Mouse (Mus musculus): ENCODE measurements around the gene BC029722. TPM values are rescaled to one million over a fixed set of nuclear protein-coding genes. Genes with fewer than 3 reads are reported as not detected.
"Not testable (repeated sequence)": the region's sequence is repeated elsewhere in the genome, so short reads cannot be mapped to it uniquely, and the experiment has no call there.

Gene BC029722
- polyA plus RNA-seq, 1 experiment from 2014 or later: 9.7 TPM

- peak; percentile 87 for DNase-seq (ENCODE audit: low spot score)
- Histone ChIP-seq H3K27ac (ENCODE audit: low read depth, low read length) (no peak overlapping the region), H3K9ac (ENCODE audit: low read depth, low read length) (no peak overlapping the region), H3K4me3 (ENCODE audit: low read depth, low read length) (no peak overlapping the region), H3K4me2 (replicated peaks; ENCODE audit: low read depth, low read length) (no peak overlapping the region), H3K36me3 (ENCODE audit: control insufficient read depth, insufficient read depth, low read length) (no peaks in the 10 kb centered on the region), H3K27me3 (ENCODE audit: control insufficient read depth, insufficient read depth, low read length) (no peaks in the 10 kb centered on the region), H3K9me3 (ENCODE audit: control insufficient read depth, low read length) (no peaks in the 10 kb centered on the region), H3K4me1 (replicated peaks; ENCODE audit: control insufficient read depth, insufficient read depth, low read length) (no peaks in the 10 kb centered on the region)
- ATAC-seq (ENCODE audit: low FRiP score): peak; percentile 60; the same call in 1 of the 2 replicates
- WGBS: 39% methylated on average over 6 of the region's 6 CpGs
Observed at GRCm38 (mm10) chr2:155848291-155848690, 29.1 kb upstream of the BC029722 start.

GRCm38 (mm10) chr2:155846930-155847329, 27.7 kb upstream of the BC029722 start:
- Histone ChIP-seq H3K27me3 (ENCODE audit: control insufficient read depth, insufficient read depth, low read length) (no peaks in the 10 kb centered on the region), H3K4me3 (ENCODE audit: low read depth, low read length) (no peak overlapping the region), H3K36me3 (ENCODE audit: control insufficient read depth, insufficient read depth, low read length) (no peaks in the 10 kb centered on the region), H3K27ac (ENCODE audit: low read depth, low read length) (no peak overlapping the region), H3K9ac (ENCODE audit: low read depth, low read length) (no peak overlapping the region), H3K4me1 (replicated peaks; ENCODE audit: control insufficient read depth, insufficient read depth, low read length) (no peaks in the 10 kb centered on the region), H3K9me3 (ENCODE audit: control insufficient read depth, low read length) (no peaks in the 10 kb centered on the region), H3K4me2 (replicated peaks; ENCODE audit: low read depth, low read length) (no peak overlapping the region)
- ATAC-seq (ENCODE audit: low FRiP score) (no peak), DNase-seq (ENCODE audit: low spot score) (no peak)
- 90% methylated on average over 8 of the region's 8 CpGs for WGBS

GRCm38 (mm10) chr2:155838961-155839360, 19.7 kb upstream of the BC029722 start:
- H3K4me2 ChIP-seq (replicated peaks; ENCODE audit: low read depth, low read length): no peak overlapping the region
- 71% methylated on average over 4 of the region's 4 CpGs for WGBS

GRCm38 (mm10) chr2:155837961-155838360, 18.7 kb upstream of the BC029722 start:
- H3K9me3 ChIP-seq (ENCODE audit: control insufficient read depth, low read length): no peaks in the 10 kb centered on the region
- H3K27me3 ChIP-seq (ENCODE audit: control insufficient read depth, insufficient read depth, low read length): no peaks in the 10 kb centered on the region
- DNase-seq (ENCODE audit: low spot score) (no peak), ATAC-seq (ENCODE audit: low FRiP score) (no peak)
- H3K27ac ChIP-seq (ENCODE audit: low read depth, low read length): no peak overlapping the region
- no peak overlapping the region for H3K9ac ChIP-seq (ENCODE audit: low read depth, low read length)
- no peak overlapping the region for H3K4me3 ChIP-seq (ENCODE audit: low read depth, low read length)
- no peaks in the 10 kb centered on the region for H3K36me3 ChIP-seq (ENCODE audit: control insufficient read depth, insufficient read depth, low read length)
- 81% methylated on average over 3 of the region's 3 CpGs for WGBS
- H3K4me1 ChIP-seq (replicated peaks; ENCODE audit: control insufficient read depth, insufficient read depth, low read length): no peaks in the 10 kb centered on the region
- no peak overlapping the region for H3K4me2 ChIP-seq (replicated peaks; ENCODE audit: low read depth, low read length)

More at GRCm38 (mm10) chr2:155838961-155839360, 19.7 kb upstream of the BC029722 start:
- Histone ChIP-seq H3K27me3 (ENCODE audit: control insufficient read depth, insufficient read depth, low read length) (no peaks in the 10 kb centered on the region), H3K36me3 (ENCODE audit: control insufficient read depth, insufficient read depth, low read length) (no peaks in the 10 kb centered on the region), H3K4me1 (replicated peaks; ENCODE audit: control insufficient read depth, insufficient read depth, low read length) (no peaks in the 10 kb centered on the region), H3K4me3 (ENCODE audit: low read depth, low read length) (no peak overlapping the region), H3K9me3 (ENCODE audit: control insufficient read depth, low read length) (no peaks in the 10 kb centered on the region), H3K9ac (ENCODE audit: low read depth, low read length) (no peak overlapping the region), H3K27ac (ENCODE audit: low read depth, low read length) (no peak overlapping the region)
- DNase-seq (ENCODE audit: low spot score) (no peak), ATAC-seq (ENCODE audit: low FRiP score) (no peak)

- Histone ChIP-seq H3K9me3 (ENCODE audit: control insufficient read depth, low read length) (no peaks in the 10 kb centered on the region), H3K4me2 (replicated peaks; ENCODE audit: low read depth, low read length) (no peak within 1 kb of the TSS), H3K9ac (ENCODE audit: low read depth, low read length) (no peak within 1 kb of the TSS), H3K27me3 (ENCODE audit: control insufficient read depth, insufficient read depth, low read length) (no peaks in the 10 kb centered on the region), H3K36me3 (ENCODE audit: control insufficient read depth, insufficient read depth, low read length) (no peaks in the 10 kb centered on the region), H3K4me1 (replicated peaks; ENCODE audit: control insufficient read depth, insufficient read depth, low read length) (no peaks in the 10 kb centered on the region), H3K4me3 (ENCODE audit: low read depth, low read length) (no peak within 1 kb of the TSS), H3K27ac (ENCODE audit: low read depth, low read length) (no peak within 1 kb of the TSS)
- WGBS: 60% methylated on average over 9 of the region's 9 CpGs
- ATAC-seq (ENCODE audit: low FRiP score): no peak
- DNase-seq (ENCODE audit: low spot score): no peak
Observed at GRCm38 (mm10) chr2:155834732-155835131, 15.5 kb upstream of the BC029722 start, which contains the start of gene Fam83c. Gene Fam83c (minus strand): TSS chr2:155834854.

- H3K4me1 ChIP-seq (replicated peaks; ENCODE audit: control insufficient read depth, insufficient read depth, low read length); ATAC-seq (ENCODE audit: low FRiP score); H3K9me3 ChIP-seq (ENCODE audit: control insufficient read depth, low read length); H3K36me3 ChIP-seq (ENCODE audit: control insufficient read depth, insufficient read depth, low read length); DNase-seq (ENCODE audit: low spot score); H3K27ac ChIP-seq (ENCODE audit: low read depth, low read length); H3K4me2 ChIP-seq (replicated peaks; ENCODE audit: low read depth, low read length); H3K4me3 ChIP-seq (ENCODE audit: low read depth, low read length); H3K9ac ChIP-seq (ENCODE audit: low read depth, low read length); H3K27me3 ChIP-seq (ENCODE audit: control insufficient read depth, insufficient read depth, low read length): not testable (repeated sequence)
- WGBS: 76% methylated on average over 1 of the region's 1 CpGs
Observed at GRCm38 (mm10) chr2:155832087-155832486, 12.9 kb upstream of the BC029722 start.

GRCm38 (mm10) chr2:155831302-155831701, 12.1 kb upstream of the BC029722 start:
- peak; percentile 20 for DNase-seq (ENCODE audit: low spot score)
- no peak overlapping the region for H3K4me2 ChIP-seq (replicated peaks; ENCODE audit: low read depth, low read length)
- 65% methylated on average over 9 of the region's 9 CpGs for WGBS

GRCm38 (mm10) chr2:155830841-155831240, 11.6 kb upstream of the BC029722 start:
- DNase-seq (ENCODE audit: low spot score) (no peak), ATAC-seq (ENCODE audit: low FRiP score) (no peak)
- 93% methylated on average over 8 of the region's 8 CpGs for WGBS

More at GRCm38 (mm10) chr2:155831302-155831701, 12.1 kb upstream of the BC029722 start:
- Histone ChIP-seq H3K9me3 (ENCODE audit: control insufficient read depth, low read length) (no peaks in the 10 kb centered on the region), H3K36me3 (ENCODE audit: control insufficient read depth, insufficient read depth, low read length) (no peaks in the 10 kb centered on the region), H3K9ac (ENCODE audit: low read depth, low read length) (no peak overlapping the region), H3K27ac (ENCODE audit: low read depth, low read length) (no peak overlapping the region), H3K4me3 (ENCODE audit: low read depth, low read length) (no peak overlapping the region), H3K4me1 (replicated peaks; ENCODE audit: control insufficient read depth, insufficient read depth, low read length) (peaks cover 3% of the 10 kb centered on the region), H3K27me3 (ENCODE audit: control insufficient read depth, insufficient read depth, low read length) (no peaks in the 10 kb centered on the region)
- ATAC-seq (ENCODE audit: low FRiP score): no peak

GRCm38 (mm10) chr2:155826630-155827424, 7.6 kb upstream of the BC029722 start, which contains the start of gene Eif6:
Gene Eif6 (minus strand): TSS chr2:155826925.
- 5% methylated on average over 27 of the region's 27 CpGs for WGBS
- Histone ChIP-seq H3K36me3 (ENCODE audit: control insufficient read depth, insufficient read depth, low read length) (peaks cover 4% of the 10 kb centered on the region; the same call in 1 of the 2 replicates), H3K27ac (ENCODE audit: low read depth, low read length) (peak within 1 kb of the TSS; percentile 74), H3K27me3 (ENCODE audit: control insufficient read depth, insufficient read depth, low read length) (no peaks in the 10 kb centered on the region), H3K4me3 (ENCODE audit: low read depth, low read length) (peak within 1 kb of the TSS; percentile 97), H3K9ac (ENCODE audit: low read depth, low read length) (peak within 1 kb of the TSS; percentile 84), H3K4me2 (replicated peaks; ENCODE audit: low read depth, low read length) (peak within 1 kb of the TSS; percentile 90), H3K9me3 (ENCODE audit: control insufficient read depth, low read length) (no peaks in the 10 kb centered on the region), H3K4me1 (replicated peaks; ENCODE audit: control insufficient read depth, insufficient read depth, low read length) (peaks cover 3% of the 10 kb centered on the region)
- ATAC-seq (ENCODE audit: low FRiP score) (peak; percentile 93), DNase-seq (ENCODE audit: low spot score) (peak; percentile 93)

More at GRCm38 (mm10) chr2:155830841-155831240, 11.6 kb upstream of the BC029722 start:
- Histone ChIP-seq H3K4me1 (replicated peaks; ENCODE audit: control insufficient read depth, insufficient read depth, low read length) (peaks cover 3% of the 10 kb centered on the region), H3K9me3 (ENCODE audit: control insufficient read depth, low read length) (no peaks in the 10 kb centered on the region), H3K27me3 (ENCODE audit: control insufficient read depth, insufficient read depth, low read length) (no peaks in the 10 kb centered on the region), H3K9ac (ENCODE audit: low read depth, low read length) (no peak overlapping the region), H3K36me3 (ENCODE audit: control insufficient read depth, insufficient read depth, low read length) (no peaks in the 10 kb centered on the region), H3K27ac (ENCODE audit: low read depth, low read length) (no peak overlapping the region), H3K4me3 (ENCODE audit: low read depth, low read length) (no peak overlapping the region), H3K4me2 (replicated peaks; ENCODE audit: low read depth, low read length) (no peak overlapping the region)
